Mouse (Mus musculus) frontal cortex, postnatal 14 days (tissue): ENCODE measurements around the gene Capza2.
A peak's percentile ranks its signal among the peaks of the same experiment; 100 is the strongest.
"Not testable (repeated sequence)": the region's sequence is repeated elsewhere in the genome, so short reads cannot be mapped to it uniquely, and the experiment has no call there.

ENCODE experiments used
- DNase-seq, 2 experiments: peaks; one replicate each; pipeline ENCODE4 v3.0.0; 2022; ENCODE audit warnings: low spot score in 2 of 2

Capza2 gene

DNA sequence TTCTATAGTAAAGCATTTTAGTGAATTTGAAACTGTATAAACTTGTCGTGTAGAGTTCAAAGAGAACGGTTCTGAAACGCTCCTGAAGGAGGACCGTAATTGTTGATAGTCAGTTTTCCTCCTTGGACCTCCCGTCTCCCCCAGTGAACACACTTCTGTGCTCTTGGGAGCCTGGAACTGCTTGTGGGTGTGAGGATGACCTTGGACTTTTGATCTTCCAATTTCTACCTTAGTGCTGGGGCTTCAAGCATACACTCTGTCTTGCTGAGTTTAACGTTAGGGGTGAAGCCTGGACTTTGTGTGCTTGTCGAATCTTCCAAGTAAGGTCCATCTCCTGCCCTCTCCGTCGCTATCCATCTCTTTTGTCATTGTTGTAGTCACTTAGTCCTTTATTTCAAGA lies 4.0 kb downstream of the Capza2 start:
- DNase-seq, result no peak

GRCm38 (mm10) chr6:17642739-17643138 lies 6.7 kb downstream of the Capza2 start:
- no peak for DNase-seq

- no peak for DNase-seq
These were observed 10.1 kb downstream of the Capza2 start for GRCm38 (mm10) chr6:17646107-17646506.

- no peak for DNase-seq
These were observed 16.1 kb downstream of the Capza2 start for GRCm38 (mm10) chr6:17652132-17652531.

DNA sequence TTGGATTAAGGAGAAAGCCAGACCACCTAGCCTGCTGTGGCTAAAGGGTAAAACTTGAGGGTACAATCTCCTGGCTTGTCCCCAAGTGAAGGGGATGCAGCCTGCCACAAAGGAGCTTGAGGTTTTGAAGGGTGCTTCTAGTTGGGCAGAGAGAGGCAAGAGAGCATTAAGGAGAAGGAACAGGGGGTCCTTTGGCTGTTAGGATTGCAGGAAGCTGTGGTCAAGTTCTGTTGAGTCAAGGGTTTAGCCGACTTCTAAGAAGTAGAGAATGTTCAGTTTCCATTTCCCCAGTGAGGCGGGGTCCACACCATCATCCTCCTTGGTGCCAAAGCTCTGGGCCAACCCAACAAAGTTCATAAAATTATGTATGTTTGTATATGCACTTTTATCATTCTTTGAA lies 19.0 kb downstream of the Capza2 start:
- no peak for DNase-seq

DNA sequence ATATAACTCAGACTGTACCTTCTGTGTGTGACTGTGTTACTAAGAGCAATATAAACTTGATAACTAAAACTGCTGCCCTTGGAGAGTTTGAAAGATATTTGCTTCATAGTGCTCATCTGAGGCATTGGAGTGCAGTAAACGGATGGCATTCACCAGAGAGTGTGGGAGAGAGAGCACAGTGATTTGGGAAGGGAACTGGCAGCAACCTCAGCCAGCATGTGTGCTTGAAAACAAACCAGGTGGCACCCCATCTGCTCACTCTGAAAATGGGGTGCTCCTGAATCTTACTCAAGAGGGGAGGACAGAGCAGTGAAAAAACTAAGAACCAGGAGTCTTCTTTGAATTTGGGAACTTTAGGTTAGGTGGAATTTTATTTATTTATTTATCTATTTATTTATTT lies 21.3 kb downstream of the Capza2 start:
- DNase-seq, result no peak

GRCm38 (mm10) chr6:17665348-17665747 lies 29.3 kb downstream of the Capza2 start:
- no peak for DNase-seq

DNA sequence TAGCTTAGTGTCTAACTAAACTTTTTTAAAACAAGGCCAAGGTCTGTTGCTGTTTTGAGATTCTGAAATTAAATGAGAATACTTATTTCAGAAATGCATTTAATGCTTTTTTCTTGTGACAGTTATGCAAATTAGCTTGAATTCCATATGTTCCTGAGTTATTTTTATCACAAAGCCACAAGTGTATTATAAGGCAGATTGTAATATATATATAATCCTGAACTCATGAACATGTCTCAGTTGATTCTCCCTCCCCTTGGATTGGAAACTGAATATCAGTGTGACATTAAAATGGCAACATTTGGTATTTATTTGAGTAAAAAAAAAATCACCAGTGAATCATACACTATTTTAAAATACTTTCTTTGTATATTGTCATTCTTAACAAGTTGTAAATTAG lies 30.0 kb downstream of the Capza2 start:
- DNase-seq, result no peak

DNA sequence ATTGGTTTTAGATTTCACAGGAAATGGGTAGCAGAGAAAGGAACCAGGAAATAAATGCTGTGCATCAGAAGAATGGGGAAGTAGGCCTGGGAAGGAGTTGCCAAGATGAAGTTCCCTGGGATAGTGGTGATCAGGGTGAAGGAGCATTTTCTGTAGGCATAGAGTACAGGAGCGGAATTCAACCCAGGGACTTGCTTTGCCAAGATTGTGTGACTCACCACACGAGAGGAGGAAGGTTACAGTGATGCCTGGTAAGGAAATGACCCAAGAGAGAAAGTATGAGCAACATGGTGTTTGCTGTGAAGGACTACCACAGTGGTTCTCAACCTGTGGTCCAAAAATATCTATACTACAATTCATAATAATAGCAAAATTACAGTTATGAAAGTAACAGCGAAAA lies 31.8 kb downstream of the Capza2 start:
- no peak for DNase-seq

GRCm38 (mm10) chr6:17668334-17668733 lies 32.3 kb downstream of the Capza2 start:
- no peak for DNase-seq

DNA sequence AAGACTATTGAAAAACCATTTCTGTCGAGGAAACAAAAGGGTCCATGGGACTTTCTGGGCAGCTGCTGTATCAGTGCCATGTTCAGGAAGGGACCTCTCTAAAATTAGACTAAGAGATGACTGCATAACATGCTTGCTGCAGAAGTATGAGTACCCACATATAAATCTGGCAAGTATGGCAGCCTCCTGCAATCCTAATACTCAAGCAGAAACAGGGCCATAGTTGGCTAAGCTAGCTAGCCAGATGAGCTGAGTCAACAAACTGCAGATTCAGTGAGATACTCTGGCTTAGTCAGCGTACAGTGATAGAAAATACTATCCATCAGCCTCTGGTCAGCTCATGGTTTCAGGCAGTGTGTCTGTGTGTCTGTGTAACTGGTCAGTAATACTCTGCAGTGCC lies 33.8 kb downstream of the Capza2 start:
- DNase-seq, result no peak

DNA sequence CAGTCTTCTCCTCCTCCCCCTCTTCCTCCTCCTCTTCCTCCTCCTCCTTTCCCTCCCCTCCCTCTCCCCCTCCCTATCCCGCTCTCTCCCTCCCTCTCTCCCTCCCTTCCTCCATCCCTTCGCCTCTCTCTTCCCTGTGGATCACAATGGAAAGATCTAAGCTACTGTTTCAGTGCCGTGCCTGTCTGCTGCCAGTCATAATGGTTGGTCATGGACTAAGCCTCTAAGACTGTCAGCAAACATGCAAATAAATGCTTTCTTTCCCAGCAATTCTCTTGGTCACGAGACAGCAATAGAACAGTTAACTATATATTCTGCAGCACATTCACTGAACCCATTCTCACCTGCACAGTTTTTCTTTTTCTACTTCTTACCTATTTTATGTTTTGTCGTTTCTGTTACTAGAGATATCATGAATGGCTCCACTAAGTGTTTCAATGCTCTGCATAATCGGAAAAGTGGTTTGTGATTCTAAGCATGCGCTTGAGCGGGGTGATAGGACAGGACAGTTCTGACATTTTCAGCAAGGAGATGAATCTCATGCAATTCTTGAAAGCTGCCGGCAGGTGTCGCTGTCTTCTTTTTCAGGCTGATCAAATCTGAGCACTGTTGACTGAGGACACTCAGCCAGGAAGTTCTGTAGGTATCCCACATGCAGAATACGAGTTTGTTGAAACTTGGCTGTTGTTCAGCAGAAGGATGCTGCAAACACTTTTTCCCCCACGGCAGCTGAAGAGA lies 39.2 kb downstream of the Capza2 start:
- peak in 1 of 2 experiments; percentile 31 for DNase-seq

DNA sequence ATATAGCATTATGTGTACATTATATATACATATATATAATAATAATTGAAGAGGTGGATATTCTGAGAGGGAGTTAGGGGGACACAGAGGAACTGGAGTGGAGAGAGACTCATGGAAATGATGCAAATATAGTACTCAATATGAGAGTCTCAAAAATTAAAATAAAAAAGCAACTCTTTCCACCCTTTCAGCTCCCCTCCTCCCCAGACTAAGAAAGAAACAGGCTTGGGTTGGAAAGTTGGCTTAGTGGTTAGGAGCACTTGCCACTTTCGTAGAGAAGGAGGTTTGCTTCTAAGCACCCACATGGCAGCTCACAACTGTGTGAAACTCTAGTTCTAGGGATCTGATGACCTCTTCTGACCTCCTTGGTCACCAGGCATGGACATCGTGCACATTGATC lies 41.0 kb downstream of the Capza2 start:
- DNase-seq, result no peak

- no peak for DNase-seq
These were observed 44.4 kb downstream of the Capza2 start for GRCm38 (mm10) chr6:17680266-17680925.

DNA sequence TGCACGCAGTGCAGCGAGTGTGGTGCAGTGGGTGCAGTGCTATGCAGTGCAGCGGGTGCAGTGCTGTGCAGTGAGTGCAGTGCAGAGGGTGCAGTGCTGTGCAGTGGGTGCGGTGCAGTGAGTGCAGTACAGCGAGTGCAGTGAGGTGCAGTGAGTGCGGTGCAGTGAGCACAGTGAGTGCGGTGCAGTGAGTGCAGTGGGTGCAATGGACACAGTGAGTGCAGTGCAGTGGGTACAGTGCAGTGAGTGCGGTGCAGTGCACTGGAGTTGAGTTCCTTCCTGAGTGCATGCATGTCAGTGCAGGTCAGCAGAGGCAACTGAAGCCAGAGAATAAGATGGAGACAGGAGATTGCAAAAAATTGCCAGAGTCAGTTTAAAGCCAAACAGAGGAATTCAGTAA lies 45.8 kb downstream of the Capza2 start:
- DNase-seq, result no peak

GRCm38 (mm10) chr6:17688676-17689075 lies 52.6 kb downstream of the Capza2 start:
- no peak for DNase-seq

DNA sequence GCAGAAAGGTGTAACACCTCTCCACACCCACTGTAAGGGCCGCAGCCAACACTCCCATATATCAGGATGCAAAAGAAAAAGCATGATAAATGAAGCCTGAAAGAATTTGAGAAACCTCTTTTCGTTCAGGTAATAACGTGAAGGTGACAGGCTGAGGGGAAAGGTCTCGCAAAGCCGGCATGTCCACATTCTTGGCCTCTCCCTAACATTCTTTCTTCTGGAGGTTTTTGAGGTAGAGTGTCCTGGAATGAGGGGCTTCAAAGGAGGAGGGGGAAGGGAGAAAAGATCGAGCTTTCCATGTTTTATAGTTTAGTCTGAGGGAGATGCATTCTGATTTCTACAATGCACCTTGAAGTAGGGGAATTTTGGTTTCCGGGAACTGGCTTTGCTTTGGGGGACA lies 56.6 kb downstream of the Capza2 start, which contains the start of gene St7:
St7 (plus strand) TSS at position 287 of the 400 bp plus-strand sequence.
- no peak for DNase-seq

DNA sequence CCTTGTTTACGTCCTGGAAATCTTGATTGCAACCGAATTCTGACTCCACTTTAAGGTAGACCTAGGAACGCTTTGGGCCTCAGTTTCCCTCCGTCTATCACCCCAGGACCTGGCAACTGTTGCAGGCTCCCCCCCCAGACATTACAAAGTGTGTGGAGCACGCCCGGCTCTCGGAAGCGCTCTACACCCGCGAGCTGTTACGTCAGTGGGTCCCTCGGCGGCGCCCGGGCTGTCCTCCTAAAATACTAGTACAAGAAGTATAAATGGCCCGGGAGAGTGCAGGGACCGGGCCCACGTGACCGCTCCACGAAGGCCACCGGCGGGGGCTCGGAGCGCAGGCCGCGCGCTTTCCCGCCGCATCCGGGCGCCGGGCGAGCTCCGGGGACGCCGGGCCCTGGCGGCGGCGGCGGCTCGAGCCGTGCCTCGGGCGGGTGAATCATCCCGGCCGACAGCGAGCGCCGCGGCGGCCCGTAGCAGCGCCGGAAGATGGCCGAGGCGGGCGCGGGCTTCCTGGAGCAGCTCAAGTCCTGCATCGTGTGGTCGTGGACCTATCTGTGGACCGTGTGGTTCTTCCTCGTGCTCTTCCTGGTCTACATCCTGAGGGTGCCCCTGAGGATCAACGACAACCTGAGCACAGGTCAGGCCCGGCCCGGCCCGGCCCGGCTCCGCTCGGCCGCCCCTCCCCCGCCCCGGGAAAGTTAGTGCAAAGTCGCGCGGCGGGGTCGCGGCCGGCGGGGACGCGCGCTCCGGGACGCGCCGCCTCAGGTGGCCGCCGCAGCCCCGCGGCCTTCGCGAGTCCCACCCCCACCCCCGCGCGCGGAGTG lies 57.9 kb downstream of the Capza2 start:
- DNase-seq, result peak; percentile 27 to 41

DNA sequence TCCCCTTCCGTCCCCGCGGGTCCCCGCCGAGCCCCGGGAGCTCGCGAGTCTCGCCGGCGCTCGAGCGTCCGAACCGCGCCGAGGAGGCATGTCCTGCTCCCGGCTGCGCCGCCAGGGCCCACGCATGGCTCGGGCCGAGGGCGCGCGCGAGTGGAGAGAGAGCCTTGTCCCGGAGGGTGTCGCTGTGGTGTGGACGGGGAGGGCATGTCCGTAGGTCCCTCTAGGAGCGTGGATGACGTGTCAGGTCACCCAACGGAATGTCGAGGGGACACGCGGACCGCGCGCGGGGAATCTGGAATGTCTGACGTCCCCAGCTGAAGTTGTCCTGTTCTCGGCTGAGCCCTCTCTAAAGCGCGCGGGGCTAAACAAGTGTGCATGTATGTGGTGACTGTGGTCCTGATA lies 58.5 kb downstream of the Capza2 start:
- peak; percentile 31 to 34 for DNase-seq

GRCm38 (mm10) chr6:17696321-17696734 lies 60.3 kb downstream of the Capza2 start:
- peak; percentile 37 to 50 for DNase-seq

- DNase-seq, result no peak
These were observed 65.0 kb downstream of the Capza2 start for GRCm38 (mm10) chr6:17700936-17701612.

DNA sequence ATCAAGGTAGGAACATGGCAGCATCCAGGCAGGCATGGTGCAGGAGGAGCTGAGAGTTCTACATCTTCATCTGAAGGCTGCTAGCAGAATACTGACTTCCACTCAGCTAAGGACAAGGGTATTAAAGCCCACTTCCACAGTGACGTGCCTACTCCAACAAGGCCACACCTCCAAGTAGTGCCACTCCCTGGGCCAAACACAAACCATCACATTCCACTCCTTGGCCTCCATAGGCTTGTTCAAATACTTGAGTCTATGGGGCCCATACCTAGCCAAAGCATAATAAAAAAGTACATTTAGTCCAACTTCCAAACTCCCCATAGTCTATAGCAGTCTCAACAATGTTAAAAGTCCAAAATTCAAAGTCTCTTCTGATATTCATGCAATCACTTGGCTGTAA lies 68.0 kb downstream of the Capza2 start:
- DNase-seq, result not testable (repeated sequence)
